Mouse (Mus musculus) lung, postnatal 0 days (tissue): ENCODE results near the gene Neurod1. TPM values are rescaled to one million over a fixed set of nuclear protein-coding genes. Genes with fewer than 3 reads are reported as not detected.

Experiments
- ATAC-seq: fragments of 200-750 bp; cut with Nextera tagmentation; 2 replicates; pipeline ENCODE4 v1.8.0; 2017; ENCODE audit warnings: moderate library complexity
- DNase-seq: peaks from one replicate; pipeline ENCODE4 v3.0.0-alpha.2; 2016; ENCODE audit warnings: low spot score
- H3K27ac ChIP-seq: fragments of 300-500 bp; sonication (generic); 2 replicates; pipeline ENCODE4 v1.5.1; 2014; ENCODE audit warnings: antibody characterized with exemption, mild to moderate bottlenecking, low read length, mixed read lengths
- H3K27me3 ChIP-seq: fragments of 300-500 bp; sonication (generic); replicated peaks from 2 replicates; pipeline ENCODE4 v1.6.1; 2014; ENCODE audit warnings: low read length, mixed read lengths; ENCODE audit not compliant: insufficient read depth
- H3K36me3 ChIP-seq: fragments of 300-500 bp; sonication (generic); 2 replicates; pipeline ENCODE4 v1.6.1; 2014; ENCODE audit warnings: low read length, mixed read lengths; ENCODE audit not compliant: insufficient read depth
- H3K4me1 ChIP-seq: fragments of 300-500 bp; sonication (generic); 2 replicates; pipeline ENCODE4 v1.6.1; 2014; ENCODE audit warnings: antibody characterized with exemption, low read depth, low read length, mixed read lengths; ENCODE audit not compliant: insufficient read depth
- H3K4me2 ChIP-seq: fragments of 300-500 bp; sonication (generic); replicated peaks from 2 replicates; pipeline ENCODE4 v1.6.1; 2014; ENCODE audit warnings: low read depth, mild to moderate bottlenecking, low read length, moderate library complexity, mixed read lengths
- H3K4me3 ChIP-seq: fragments of 300-500 bp; sonication (generic); 2 replicates; pipeline ENCODE4 v1.5.1; 2014; ENCODE audit warnings: low read depth, low read length
- H3K9ac ChIP-seq: fragments of 300-500 bp; sonication (generic); replicated peaks from 2 replicates; pipeline ENCODE4 v1.6.1; 2014; ENCODE audit warnings: low read depth, mild to moderate bottlenecking
- H3K9me3 ChIP-seq: fragments of 300-500 bp; sonication (generic); 2 replicates; pipeline ENCODE4 v1.6.1; 2016; ENCODE audit warnings: low read length, mixed read lengths
- CTCF ChIP-seq: IDR thresholded peaks from 2 replicates; pipeline ENCODE4 v1.5.1; 2016; ENCODE audit warnings: antibody characterized with exemption, mild to moderate bottlenecking
- EP300 ChIP-seq: IDR thresholded peaks from 2 replicates; pipeline ENCODE4 v1.6.1; 2016; ENCODE audit warnings: antibody characterized with exemption, mild to moderate bottlenecking, control low read depth
- WGBS: fragments of 180-500 bp; shearing (Covaris S2); extraction: QIAGEN DNeasy Blood & Tissue Kit; methylation state at CpG from one replicate; pipeline ENCODE4 v1.1.7; 2014; 5-methylcytosine and 5-hydroxymethylcytosine counted together
- polyA plus RNA-seq: library from polyadenylated mRNA; unstranded; fragments of >200 nt; fragmentation: Nextera tagmentation; extraction: Ambion mirVana; gene quantifications from 2 replicates; pipeline ENCODE4 v1.2.1, GENCODE M21; 2015

Neurod1 gene
- polyA plus RNA-seq, 1 experiment from 2014 or later, result not detected

GRCm38 (mm10) chr2:79429108-79429507 lies 27.4 kb downstream of the Neurod1 start:
- ATAC-seq, result no peak
- peaks cover 4% of the 10 kb centered on the region; the same call in 1 of the 2 replicates for H3K4me1 ChIP-seq
- H3K4me2 ChIP-seq, result peak overlapping the region; percentile 66
- 18% methylated on average over 7 of the region's 7 CpGs for WGBS
- H3K27me3 ChIP-seq, result no peaks in the 10 kb centered on the region
- H3K4me3 ChIP-seq, result peak overlapping the region; percentile 41
- no peak overlapping the region for H3K9ac ChIP-seq
- no peak for DNase-seq
- TF ChIP-seq EP300 (no peak), CTCF (no peak)
- H3K27ac ChIP-seq, result no peak overlapping the region
- H3K9me3 ChIP-seq, result no peaks in the 10 kb centered on the region
- H3K36me3 ChIP-seq, result no peaks in the 10 kb centered on the region

DNA sequence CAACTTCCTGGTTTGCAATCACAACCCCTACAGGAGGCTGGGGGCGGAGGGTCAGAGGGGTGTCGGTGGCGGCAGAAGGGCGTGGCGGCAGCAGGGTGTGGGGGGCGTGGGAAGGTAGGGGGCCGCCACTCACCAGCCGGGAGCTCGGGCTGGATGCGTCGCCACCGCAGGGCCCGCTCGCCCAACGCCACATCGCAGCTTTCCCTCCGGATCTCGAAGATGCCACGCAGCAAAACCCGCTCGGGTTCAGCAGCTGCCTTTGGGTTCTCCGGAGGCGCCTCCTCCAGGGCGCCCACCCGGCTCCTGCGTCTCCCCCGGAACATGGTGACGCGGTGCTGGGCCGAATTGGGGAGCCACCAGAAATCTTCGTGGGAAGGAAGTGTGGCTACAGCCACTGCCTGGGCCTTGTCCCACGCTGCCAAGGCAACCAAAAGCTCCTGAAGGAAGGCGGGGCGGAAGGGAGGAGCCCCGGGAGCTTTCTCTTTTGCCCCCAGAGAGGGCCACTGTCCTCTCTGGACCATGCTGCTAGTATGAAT lies 27.9 kb downstream of the Neurod1 start:
- peak; percentile 5 for DNase-seq
- Histone ChIP-seq H3K9ac (no peak overlapping the region), H3K27ac (no peak overlapping the region), H3K4me3 (peak overlapping the region; percentile 41), H3K4me1 (peaks cover 4% of the 10 kb centered on the region; the same call in 1 of the 2 replicates), H3K27me3 (no peaks in the 10 kb centered on the region), H3K9me3 (no peaks in the 10 kb centered on the region), H3K4me2 (peak overlapping the region; percentile 66), H3K36me3 (no peaks in the 10 kb centered on the region)
- under 1% methylated on average over 33 of the region's 35 CpGs for WGBS
- TF ChIP-seq CTCF (no peak), EP300 (no peak)
- no peak for ATAC-seq

- H3K4me2 ChIP-seq, result no peak overlapping the region
- 32% methylated on average over 6 of the region's 6 CpGs for WGBS
- no peak for TF ChIP-seq EP300
- TF ChIP-seq CTCF, result no peak
- H3K27ac ChIP-seq, result no peak overlapping the region
- no peaks in the 10 kb centered on the region for H3K36me3 ChIP-seq
- no peaks in the 10 kb centered on the region for H3K9me3 ChIP-seq
- no peak for ATAC-seq
- H3K4me1 ChIP-seq, result peaks cover 4% of the 10 kb centered on the region; the same call in 1 of the 2 replicates
- no peak overlapping the region for H3K4me3 ChIP-seq
- no peak for DNase-seq
- H3K9ac ChIP-seq, result no peak overlapping the region
- no peaks in the 10 kb centered on the region for H3K27me3 ChIP-seq
Observed at GRCm38 (mm10) chr2:79428022-79428421, 28.5 kb downstream of the Neurod1 start.

GRCm38 (mm10) chr2:79421696-79422095 lies 34.9 kb downstream of the Neurod1 start:
- Histone ChIP-seq H3K36me3 (no peaks in the 10 kb centered on the region), H3K27me3 (no peaks in the 10 kb centered on the region), H3K4me1 (no peaks in the 10 kb centered on the region), H3K4me3 (no peak overlapping the region), H3K4me2 (no peak overlapping the region), H3K9ac (no peak overlapping the region), H3K9me3 (no peaks in the 10 kb centered on the region), H3K27ac (no peak overlapping the region)
- DNase-seq (no peak), ATAC-seq (no peak)
- TF ChIP-seq EP300, result no peak
- 70% methylated on average over 6 of the region's 6 CpGs for WGBS

DNA sequence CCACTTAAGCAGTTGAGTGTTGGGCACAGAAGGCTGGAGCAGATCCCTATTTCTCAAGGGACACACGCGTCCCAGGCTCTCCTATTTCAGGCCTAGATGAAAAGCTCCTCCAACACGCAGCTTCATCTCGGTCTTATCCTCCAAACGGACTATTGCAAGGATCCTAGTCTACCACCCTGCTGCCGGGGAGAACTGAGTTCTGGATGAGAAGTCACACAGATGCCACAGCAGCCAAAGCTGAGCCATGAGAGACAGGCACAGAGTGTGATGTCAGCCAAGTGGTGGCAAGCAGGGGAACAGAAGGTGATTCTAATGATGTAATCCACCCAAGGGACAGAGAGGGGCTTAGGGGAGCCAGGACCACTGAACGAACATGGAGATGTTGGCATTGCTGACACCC lies 42.0 kb downstream of the Neurod1 start:
- WGBS, result 84% methylated on average over 7 of the region's 7 CpGs

DNA sequence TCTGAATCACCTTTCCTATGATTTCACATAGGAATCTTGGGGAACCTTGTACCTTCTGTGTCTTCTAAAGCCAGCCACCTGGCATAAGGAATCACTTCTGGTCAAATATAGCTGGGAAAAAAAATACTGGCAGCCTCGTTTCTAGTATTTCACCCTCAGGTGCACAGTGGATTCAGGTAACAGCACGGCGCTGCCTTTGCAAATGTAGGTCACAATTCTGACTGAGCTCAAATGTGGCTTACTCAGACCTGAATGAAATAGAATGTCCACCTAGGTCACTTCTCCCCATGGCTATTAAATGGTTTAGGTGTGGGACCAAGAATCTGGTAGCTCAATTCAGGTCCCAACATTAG lies 45.7 kb downstream of the Neurod1 start:
- DNase-seq, result no peak
- Histone ChIP-seq H3K27ac (no peak overlapping the region), H3K27me3 (no peaks in the 10 kb centered on the region), H3K9me3 (no peaks in the 10 kb centered on the region), H3K4me3 (no peak overlapping the region), H3K4me2 (no peak overlapping the region), H3K36me3 (no peaks in the 10 kb centered on the region), H3K9ac (no peak overlapping the region), H3K4me1 (no peaks in the 10 kb centered on the region)
- ATAC-seq, result no peak
- WGBS, result 73% methylated on average over 3 of the region's 3 CpGs
- TF ChIP-seq CTCF, result no peak

More for the DNA sequence above, 42.0 kb downstream of the Neurod1 start:
- H3K9me3 ChIP-seq, result no peaks in the 10 kb centered on the region
- TF ChIP-seq EP300, result no peak
- no peak for TF ChIP-seq CTCF
- no peaks in the 10 kb centered on the region for H3K4me1 ChIP-seq
- no peaks in the 10 kb centered on the region for H3K27me3 ChIP-seq
- no peak overlapping the region for H3K9ac ChIP-seq
- DNase-seq (no peak), ATAC-seq (no peak)
- H3K4me2 ChIP-seq, result no peak overlapping the region
- H3K4me3 ChIP-seq, result no peak overlapping the region
- no peaks in the 10 kb centered on the region for H3K36me3 ChIP-seq
- H3K27ac ChIP-seq, result no peak overlapping the region
